Mouse (Mus musculus) thymus, adult 2 months (tissue): Measurements from ENCODE around the gene Abcb8.

ENCODE experiments used
- CTCF ChIP-seq: fragments of 200-500 bp; IDR thresholded peaks from 2 replicates; pipeline ENCODE4 v1.5.1; 2012; ENCODE audit warnings: mild to moderate bottlenecking, control low read depth, low read length, moderate library complexity, borderline replicate concordance; ENCODE audit not compliant: control insufficient read depth, poor library complexity, insufficient read depth; ENCODE audit errors: extremely low read depth
- POLR2A ChIP-seq: fragments of 200-500 bp; IDR thresholded peaks from 2 replicates; pipeline ENCODE4 v1.6.1; 2012; ENCODE audit warnings: mild to moderate bottlenecking, low read length, control low read depth, moderate library complexity; ENCODE audit not compliant: control insufficient read depth, poor library complexity, insufficient read depth; ENCODE audit errors: extremely low read depth

DNA sequence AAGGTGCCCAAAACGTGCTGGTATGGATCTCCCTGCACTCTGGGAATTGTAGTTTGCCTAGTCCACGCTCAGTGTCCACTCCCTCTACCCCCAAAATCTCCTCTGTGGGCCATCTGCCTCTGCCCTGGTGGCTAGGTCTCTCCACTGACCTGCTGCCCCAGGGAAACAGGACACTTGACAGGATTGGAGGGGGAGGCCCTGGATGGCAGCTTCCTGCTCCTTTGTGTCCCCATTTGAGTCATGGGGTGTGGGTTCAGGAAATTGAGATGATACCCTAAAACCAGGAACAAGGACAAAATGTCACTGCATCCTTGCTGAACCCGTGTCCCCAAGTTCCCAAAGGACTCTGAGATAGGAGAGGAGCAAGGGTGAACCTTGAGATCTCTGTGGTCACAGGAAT is 29.4 kb upstream of the Abcb8 start:
- no peak for TF ChIP-seq CTCF
- no peak for TF ChIP-seq POLR2A
